Mouse (Mus musculus) kidney, postnatal 0 days (tissue): Measurements from ENCODE around the gene Hhat. TPM values are rescaled to one million over a fixed set of nuclear protein-coding genes. Genes with fewer than 3 reads are reported as not detected.

Source experiments
- ATAC-seq: fragments of 200-750 bp; cut with Nextera tagmentation; replicated peaks from 2 replicates; pipeline ENCODE4 v1.8.0; 2017; ENCODE audit warnings: low read depth, moderate number of reproducible peaks, moderate TSS enrichment, moderate library complexity; ENCODE audit not compliant: low FRiP score
- DNase-seq: peaks from one replicate; pipeline ENCODE4 v3.0.0-alpha.2; 2016; ENCODE audit warnings: low spot score
- H3K27ac ChIP-seq: fragments of 300-500 bp; sonication (generic); 2 replicates; pipeline ENCODE4 v1.5.1; 2014; ENCODE audit warnings: mild to moderate bottlenecking
- H3K27me3 ChIP-seq: fragments of 300-500 bp; sonication (generic); 2 replicates; pipeline ENCODE4 v1.6.1; 2014; ENCODE audit warnings: low read length, mixed read lengths; ENCODE audit not compliant: insufficient read depth
- H3K36me3 ChIP-seq: fragments of 300-500 bp; sonication (generic); 2 replicates; pipeline ENCODE4 v1.6.1; 2014; ENCODE audit warnings: low read length, mixed read lengths; ENCODE audit not compliant: insufficient read depth
- H3K4me1 ChIP-seq: fragments of 300-500 bp; sonication (generic); replicated peaks from 2 replicates; pipeline ENCODE4 v1.6.1; 2014; ENCODE audit warnings: antibody characterized with exemption, low read length, mixed read lengths; ENCODE audit not compliant: insufficient read depth
- H3K4me2 ChIP-seq: fragments of 300-500 bp; sonication (generic); 2 replicates; pipeline ENCODE4 v1.6.1; 2014; ENCODE audit warnings: mild to moderate bottlenecking, low read length, moderate library complexity, mixed read lengths
- H3K4me3 ChIP-seq: fragments of 300-500 bp; sonication (generic); replicated peaks from 2 replicates; pipeline ENCODE4 v1.5.1; 2014; ENCODE audit warnings: low read depth, low read length
- H3K9ac ChIP-seq: fragments of 300-500 bp; sonication (generic); 2 replicates; pipeline ENCODE4 v1.6.1; 2014; ENCODE audit warnings: low read depth, low read length
- H3K9me3 ChIP-seq: fragments of 300-500 bp; sonication (generic); replicated peaks from 2 replicates; pipeline ENCODE4 v1.6.1; 2016; ENCODE audit warnings: low read length, inconsistent platforms, mixed read lengths
- CTCF ChIP-seq: IDR thresholded peaks from 2 replicates; pipeline ENCODE4 v1.5.1; 2016; ENCODE audit warnings: antibody characterized with exemption, low read depth, mild to moderate bottlenecking, moderate library complexity
- WGBS: fragments of 180-500 bp; shearing (Covaris S2); extraction: QIAGEN DNeasy Blood & Tissue Kit; methylation state at CpG from one replicate; pipeline ENCODE4 v1.1.7; 2014; 5-methylcytosine and 5-hydroxymethylcytosine counted together
- polyA plus RNA-seq: library from polyadenylated mRNA; unstranded; fragments of >200 nt; fragmentation: Nextera tagmentation; extraction: Ambion mirVana; gene quantifications from 2 replicates; pipeline ENCODE4 v1.2.1, GENCODE M21; 2015

The Hhat gene
- polyA plus RNA-seq, 1 experiment from 2014 or later: 13.5 TPM

- DNase-seq (no peak), ATAC-seq (no peak)
- 54% methylated on average over 3 of the region's 3 CpGs for WGBS
- Histone ChIP-seq H3K27me3 (no peaks in the 10 kb centered on the region), H3K36me3 (no peaks in the 10 kb centered on the region), H3K9ac (no peak overlapping the region), H3K4me1 (no peaks in the 10 kb centered on the region), H3K4me2 (no peak overlapping the region), H3K4me3 (no peak overlapping the region), H3K9me3 (no peaks in the 10 kb centered on the region), H3K27ac (no peak overlapping the region)
- no peak for TF ChIP-seq CTCF
Observed at GRCm38 (mm10) chr1:192593492-192593891, 177.5 kb downstream of the Hhat start.

GRCm38 (mm10) chr1:192587451-192587850, 183.6 kb downstream of the Hhat start:
- no peaks in the 10 kb centered on the region for H3K27me3 ChIP-seq
- no peak for ATAC-seq
- H3K4me2 ChIP-seq: no peak overlapping the region
- no peaks in the 10 kb centered on the region for H3K4me1 ChIP-seq
- no peaks in the 10 kb centered on the region for H3K9me3 ChIP-seq
- H3K27ac ChIP-seq: no peak overlapping the region
- no peak overlapping the region for H3K9ac ChIP-seq
- no peaks in the 10 kb centered on the region for H3K36me3 ChIP-seq
- H3K4me3 ChIP-seq: no peak overlapping the region
- TF ChIP-seq CTCF: no peak
- DNase-seq: no peak
- WGBS: 94% methylated on average over 9 of the region's 9 CpGs

GRCm38 (mm10) chr1:192585289-192585688, 185.7 kb downstream of the Hhat start:
- Histone ChIP-seq H3K9me3 (no peaks in the 10 kb centered on the region), H3K36me3 (no peaks in the 10 kb centered on the region), H3K27ac (no peak overlapping the region), H3K4me1 (no peaks in the 10 kb centered on the region), H3K4me2 (no peak overlapping the region), H3K27me3 (no peaks in the 10 kb centered on the region), H3K9ac (no peak overlapping the region), H3K4me3 (no peak overlapping the region)
- DNase-seq: no peak
- no peak for ATAC-seq
- TF ChIP-seq CTCF: no peak

GRCm38 (mm10) chr1:192582921-192583320, 188.1 kb downstream of the Hhat start:
- no peak for TF ChIP-seq CTCF
- Histone ChIP-seq H3K36me3 (no peaks in the 10 kb centered on the region), H3K27me3 (no peaks in the 10 kb centered on the region), H3K9me3 (no peaks in the 10 kb centered on the region), H3K4me1 (no peaks in the 10 kb centered on the region), H3K4me3 (no peak overlapping the region), H3K4me2 (no peak overlapping the region), H3K27ac (no peak overlapping the region), H3K9ac (no peak overlapping the region)
- ATAC-seq (no peak), DNase-seq (no peak)
- WGBS: 65% methylated on average over 2 of the region's 2 CpGs

GRCm38 (mm10) chr1:192564691-192565090, 206.3 kb downstream of the Hhat start:
- H3K27me3 ChIP-seq: no peaks in the 10 kb centered on the region
- H3K9me3 ChIP-seq: no peaks in the 10 kb centered on the region
- no peak overlapping the region for H3K4me2 ChIP-seq
- DNase-seq: no peak
- ATAC-seq: no peak
- H3K9ac ChIP-seq: no peak overlapping the region
- no peaks in the 10 kb centered on the region for H3K36me3 ChIP-seq
- H3K27ac ChIP-seq: no peak overlapping the region
- H3K4me1 ChIP-seq: no peaks in the 10 kb centered on the region
- TF ChIP-seq CTCF: no peak
- H3K4me3 ChIP-seq: no peak overlapping the region

- Histone ChIP-seq H3K4me3 (no peak overlapping the region), H3K9ac (no peak overlapping the region), H3K9me3 (no peaks in the 10 kb centered on the region), H3K27me3 (no peaks in the 10 kb centered on the region), H3K4me2 (no peak overlapping the region), H3K4me1 (no peaks in the 10 kb centered on the region), H3K27ac (no peak overlapping the region), H3K36me3 (no peaks in the 10 kb centered on the region)
- no peak for TF ChIP-seq CTCF
- WGBS: 76% methylated on average over 1 of the region's 1 CpGs
- DNase-seq (no peak), ATAC-seq (no peak)
Observed at GRCm38 (mm10) chr1:192559341-192559740, 211.7 kb downstream of the Hhat start.

GRCm38 (mm10) chr1:192557978-192558594, 212.9 kb downstream of the Hhat start:
- Histone ChIP-seq H3K4me1 (no peaks in the 10 kb centered on the region), H3K36me3 (no peaks in the 10 kb centered on the region), H3K4me3 (no peak overlapping the region), H3K9me3 (no peaks in the 10 kb centered on the region), H3K4me2 (no peak overlapping the region), H3K9ac (no peak overlapping the region), H3K27ac (no peak overlapping the region), H3K27me3 (no peaks in the 10 kb centered on the region)
- 80% methylated on average over 5 of the region's 5 CpGs for WGBS
- ATAC-seq (no peak), DNase-seq (no peak)
- no peak for TF ChIP-seq CTCF
